Mouse (Mus musculus): ENCODE data around the gene Rassf8. TPM values are rescaled to one million over a fixed set of nuclear protein-coding genes. Genes with fewer than 3 reads are reported as not detected.

Rassf8 gene
- polyA plus RNA-seq, 1 experiment = 3.1 TPM

- no peaks in the 10 kb centered on the region for H3K36me3 ChIP-seq (ENCODE audit: control insufficient read depth, insufficient read depth, low read length)
- no peak overlapping the region for H3K4me3 ChIP-seq (ENCODE audit: control insufficient read depth, low read depth, low read length)
- TF ChIP-seq POLR2A (IDR thresholded peaks at IDR 0.05; ENCODE audit: control insufficient read depth, low read depth, low read length) = no peak
- no peak for TF ChIP-seq CTCF (IDR thresholded peaks at IDR 0.05; ENCODE audit: control insufficient read depth, insufficient read depth, insufficient replicate concordance, low read depth, low read length)
- no peak overlapping the region for H3K27ac ChIP-seq (ENCODE audit: control insufficient read depth, insufficient read depth, low read depth, low read length)
- H3K4me1 ChIP-seq (ENCODE audit: control insufficient read depth, insufficient read depth, low read length) = no peaks in the 10 kb centered on the region
- H3K27me3 ChIP-seq (ENCODE audit: control insufficient read depth, insufficient read depth, low read length) = no peaks in the 10 kb centered on the region
Measured at GRCm38 (mm10) chr6:145806784-145807183, 60.2 kb downstream of the Rassf8 start.

GRCm38 (mm10) chr6:145807929-145808328, 61.4 kb downstream of the Rassf8 start:
- Histone ChIP-seq H3K4me3 (ENCODE audit: control insufficient read depth, low read depth, low read length) (no peak overlapping the region), H3K4me1 (ENCODE audit: control insufficient read depth, insufficient read depth, low read length) (no peaks in the 10 kb centered on the region), H3K27ac (ENCODE audit: control insufficient read depth, insufficient read depth, low read depth, low read length) (no peak overlapping the region), H3K27me3 (ENCODE audit: control insufficient read depth, insufficient read depth, low read length) (no peaks in the 10 kb centered on the region), H3K36me3 (ENCODE audit: control insufficient read depth, insufficient read depth, low read length) (no peaks in the 10 kb centered on the region)
- TF ChIP-seq CTCF (IDR thresholded peaks at IDR 0.05; ENCODE audit: control insufficient read depth, insufficient read depth, insufficient replicate concordance, low read depth, low read length) (no peak), POLR2A (IDR thresholded peaks at IDR 0.05; ENCODE audit: control insufficient read depth, low read depth, low read length) (no peak)

- Histone ChIP-seq H3K4me3 (ENCODE audit: control insufficient read depth, low read depth, low read length) (no peak overlapping the region), H3K36me3 (ENCODE audit: control insufficient read depth, insufficient read depth, low read length) (no peaks in the 10 kb centered on the region), H3K4me1 (ENCODE audit: control insufficient read depth, insufficient read depth, low read length) (no peaks in the 10 kb centered on the region), H3K27me3 (ENCODE audit: control insufficient read depth, insufficient read depth, low read length) (no peaks in the 10 kb centered on the region), H3K27ac (ENCODE audit: control insufficient read depth, insufficient read depth, low read depth, low read length) (no peak overlapping the region)
- TF ChIP-seq CTCF (IDR thresholded peaks at IDR 0.05; ENCODE audit: control insufficient read depth, insufficient read depth, insufficient replicate concordance, low read depth, low read length) = no peak
- TF ChIP-seq POLR2A (IDR thresholded peaks at IDR 0.05; ENCODE audit: control insufficient read depth, low read depth, low read length) = no peak
Measured at GRCm38 (mm10) chr6:145809566-145809965, 63.0 kb downstream of the Rassf8 start.

- no peak overlapping the region for H3K27ac ChIP-seq (ENCODE audit: control insufficient read depth, insufficient read depth, low read depth, low read length)
- H3K36me3 ChIP-seq (ENCODE audit: control insufficient read depth, insufficient read depth, low read length) = no peaks in the 10 kb centered on the region
- H3K4me1 ChIP-seq (ENCODE audit: control insufficient read depth, insufficient read depth, low read length) = no peaks in the 10 kb centered on the region
- TF ChIP-seq POLR2A (IDR thresholded peaks at IDR 0.05; ENCODE audit: control insufficient read depth, low read depth, low read length) = no peak
- no peak for TF ChIP-seq CTCF (IDR thresholded peaks at IDR 0.05; ENCODE audit: control insufficient read depth, insufficient read depth, insufficient replicate concordance, low read depth, low read length)
- no peak overlapping the region for H3K4me3 ChIP-seq (ENCODE audit: control insufficient read depth, low read depth, low read length)
- H3K27me3 ChIP-seq (ENCODE audit: control insufficient read depth, insufficient read depth, low read length) = no peaks in the 10 kb centered on the region
Measured at GRCm38 (mm10) chr6:145810015-145810414, 63.5 kb downstream of the Rassf8 start.

- TF ChIP-seq POLR2A (IDR thresholded peaks at IDR 0.05; ENCODE audit: control insufficient read depth, low read depth, low read length) = no peak
- no peak for TF ChIP-seq CTCF (IDR thresholded peaks at IDR 0.05; ENCODE audit: control insufficient read depth, insufficient read depth, insufficient replicate concordance, low read depth, low read length)
- Histone ChIP-seq H3K4me3 (ENCODE audit: control insufficient read depth, low read depth, low read length) (no peak overlapping the region), H3K27me3 (ENCODE audit: control insufficient read depth, insufficient read depth, low read length) (no peaks in the 10 kb centered on the region), H3K36me3 (ENCODE audit: control insufficient read depth, insufficient read depth, low read length) (no peaks in the 10 kb centered on the region), H3K27ac (ENCODE audit: control insufficient read depth, insufficient read depth, low read depth, low read length) (no peak overlapping the region), H3K4me1 (ENCODE audit: control insufficient read depth, insufficient read depth, low read length) (no peaks in the 10 kb centered on the region)
Measured at GRCm38 (mm10) chr6:145811174-145811573, 64.6 kb downstream of the Rassf8 start.

- Histone ChIP-seq H3K27me3 (ENCODE audit: control insufficient read depth, insufficient read depth, low read length) (no peaks in the 10 kb centered on the region), H3K27ac (ENCODE audit: control insufficient read depth, insufficient read depth, low read depth, low read length) (no peak overlapping the region), H3K4me1 (ENCODE audit: control insufficient read depth, insufficient read depth, low read length) (no peaks in the 10 kb centered on the region), H3K4me3 (ENCODE audit: control insufficient read depth, low read depth, low read length) (no peak overlapping the region), H3K36me3 (ENCODE audit: control insufficient read depth, insufficient read depth, low read length) (no peaks in the 10 kb centered on the region)
- no peak for TF ChIP-seq CTCF (IDR thresholded peaks at IDR 0.05; ENCODE audit: control insufficient read depth, insufficient read depth, insufficient replicate concordance, low read depth, low read length)
- TF ChIP-seq POLR2A (IDR thresholded peaks at IDR 0.05; ENCODE audit: control insufficient read depth, low read depth, low read length) = no peak
Measured at GRCm38 (mm10) chr6:145815200-145815599, 68.7 kb downstream of the Rassf8 start.

- Histone ChIP-seq H3K4me3 (ENCODE audit: control insufficient read depth, low read depth, low read length) (no peak overlapping the region), H3K36me3 (ENCODE audit: control insufficient read depth, insufficient read depth, low read length) (no peaks in the 10 kb centered on the region), H3K4me1 (ENCODE audit: control insufficient read depth, insufficient read depth, low read length) (no peaks in the 10 kb centered on the region), H3K27ac (ENCODE audit: control insufficient read depth, insufficient read depth, low read depth, low read length) (no peak overlapping the region), H3K27me3 (ENCODE audit: control insufficient read depth, insufficient read depth, low read length) (no peaks in the 10 kb centered on the region)
- TF ChIP-seq POLR2A (IDR thresholded peaks at IDR 0.05; ENCODE audit: control insufficient read depth, low read depth, low read length) = no peak
- no peak for TF ChIP-seq CTCF (IDR thresholded peaks at IDR 0.05; ENCODE audit: control insufficient read depth, insufficient read depth, insufficient replicate concordance, low read depth, low read length)
Measured at GRCm38 (mm10) chr6:145819151-145819550, 72.6 kb downstream of the Rassf8 start.

GRCm38 (mm10) chr6:145822218-145822617, 75.7 kb downstream of the Rassf8 start:
- Histone ChIP-seq H3K4me3 (ENCODE audit: control insufficient read depth, low read depth, low read length) (no peak overlapping the region), H3K4me1 (ENCODE audit: control insufficient read depth, insufficient read depth, low read length) (no peaks in the 10 kb centered on the region), H3K27me3 (ENCODE audit: control insufficient read depth, insufficient read depth, low read length) (no peaks in the 10 kb centered on the region), H3K27ac (ENCODE audit: control insufficient read depth, insufficient read depth, low read depth, low read length) (no peak overlapping the region), H3K36me3 (ENCODE audit: control insufficient read depth, insufficient read depth, low read length) (no peaks in the 10 kb centered on the region)
- TF ChIP-seq CTCF (IDR thresholded peaks at IDR 0.05; ENCODE audit: control insufficient read depth, insufficient read depth, insufficient replicate concordance, low read depth, low read length) (no peak), POLR2A (IDR thresholded peaks at IDR 0.05; ENCODE audit: control insufficient read depth, low read depth, low read length) (no peak)

Measured in testis, adult 2 months (tissue).